Mouse (Mus musculus): Measurements from ENCODE around the gene Dlk2. TPM values are rescaled to one million over a fixed set of nuclear protein-coding genes. Genes with fewer than 3 reads are reported as not detected.

Dlk2 gene
- polyA plus RNA-seq, 1 experiment from 2014 or later: 2.0 TPM

- no peak for DNase-seq (ENCODE audit: low spot score)
- Histone ChIP-seq H3K27ac (replicated peaks; ENCODE audit: low read depth, low read length) (no peak overlapping the region), H3K4me2 (ENCODE audit: low read depth, low read length) (no peak overlapping the region), H3K9ac (replicated peaks; ENCODE audit: low read length) (no peak overlapping the region), H3K9me3 (replicated peaks; ENCODE audit: control insufficient read depth, low read length) (no peaks in the 10 kb centered on the region), H3K4me1 (ENCODE audit: control insufficient read depth, insufficient read depth, low read length) (no peaks in the 10 kb centered on the region), H3K4me3 (ENCODE audit: low read depth, low read length) (no peak overlapping the region), H3K27me3 (ENCODE audit: control insufficient read depth, insufficient read depth, low read length) (no peaks in the 10 kb centered on the region), H3K36me3 (replicated peaks; ENCODE audit: control insufficient read depth, insufficient read depth, low read depth, low read length) (no peaks in the 10 kb centered on the region)
- ATAC-seq (replicated peaks; ENCODE audit: insufficient number of reproducible peaks, low FRiP score, low TSS enrichment, low read depth): no peak
- 85% methylated on average over 10 of the region's 10 CpGs for WGBS
Measured at GRCm38 (mm10) chr17:46310515-46310914, 13.3 kb downstream of the Dlk2 start.

GRCm38 (mm10) chr17:46313135-46313715, 16.0 kb downstream of the Dlk2 start:
- 84% methylated on average over 9 of the region's 9 CpGs for WGBS
- no peak for DNase-seq (ENCODE audit: low spot score)
- H3K27ac ChIP-seq (replicated peaks; ENCODE audit: low read depth, low read length): no peak overlapping the region
- H3K9me3 ChIP-seq (replicated peaks; ENCODE audit: control insufficient read depth, low read length): no peaks in the 10 kb centered on the region
- H3K4me3 ChIP-seq (ENCODE audit: low read depth, low read length): no peak overlapping the region
- no peak for ATAC-seq (replicated peaks; ENCODE audit: insufficient number of reproducible peaks, low FRiP score, low TSS enrichment, low read depth)
- H3K27me3 ChIP-seq (ENCODE audit: control insufficient read depth, insufficient read depth, low read length): no peaks in the 10 kb centered on the region
- H3K36me3 ChIP-seq (replicated peaks; ENCODE audit: control insufficient read depth, insufficient read depth, low read depth, low read length): no peaks in the 10 kb centered on the region
- no peak overlapping the region for H3K4me2 ChIP-seq (ENCODE audit: low read depth, low read length)
- no peak overlapping the region for H3K9ac ChIP-seq (replicated peaks; ENCODE audit: low read length)
- no peaks in the 10 kb centered on the region for H3K4me1 ChIP-seq (ENCODE audit: control insufficient read depth, insufficient read depth, low read length)

GRCm38 (mm10) chr17:46315813-46316212, 18.6 kb downstream of the Dlk2 start:
- Histone ChIP-seq H3K9ac (replicated peaks; ENCODE audit: low read length) (no peak overlapping the region), H3K27me3 (ENCODE audit: control insufficient read depth, insufficient read depth, low read length) (no peaks in the 10 kb centered on the region), H3K4me1 (ENCODE audit: control insufficient read depth, insufficient read depth, low read length) (no peaks in the 10 kb centered on the region), H3K4me2 (ENCODE audit: low read depth, low read length) (no peak overlapping the region), H3K36me3 (replicated peaks; ENCODE audit: control insufficient read depth, insufficient read depth, low read depth, low read length) (no peaks in the 10 kb centered on the region), H3K27ac (replicated peaks; ENCODE audit: low read depth, low read length) (no peak overlapping the region), H3K4me3 (ENCODE audit: low read depth, low read length) (no peak overlapping the region), H3K9me3 (replicated peaks; ENCODE audit: control insufficient read depth, low read length) (no peaks in the 10 kb centered on the region)
- 89% methylated on average over 10 of the region's 10 CpGs for WGBS
- ATAC-seq (replicated peaks; ENCODE audit: insufficient number of reproducible peaks, low FRiP score, low TSS enrichment, low read depth) (no peak), DNase-seq (ENCODE audit: low spot score) (no peak)

GRCm38 (mm10) chr17:46320492-46320891, 23.3 kb downstream of the Dlk2 start:
- WGBS: 64% methylated on average over 6 of the region's 6 CpGs
- no peak overlapping the region for H3K4me2 ChIP-seq (ENCODE audit: low read depth, low read length)
- no peaks in the 10 kb centered on the region for H3K4me1 ChIP-seq (ENCODE audit: control insufficient read depth, insufficient read depth, low read length)
- H3K27me3 ChIP-seq (ENCODE audit: control insufficient read depth, insufficient read depth, low read length): no peaks in the 10 kb centered on the region
- ATAC-seq (replicated peaks; ENCODE audit: insufficient number of reproducible peaks, low FRiP score, low TSS enrichment, low read depth) (no peak), DNase-seq (ENCODE audit: low spot score) (no peak)
- H3K4me3 ChIP-seq (ENCODE audit: low read depth, low read length): no peak overlapping the region
- H3K9me3 ChIP-seq (replicated peaks; ENCODE audit: control insufficient read depth, low read length): no peaks in the 10 kb centered on the region
- H3K27ac ChIP-seq (replicated peaks; ENCODE audit: low read depth, low read length): no peak overlapping the region
- no peaks in the 10 kb centered on the region for H3K36me3 ChIP-seq (replicated peaks; ENCODE audit: control insufficient read depth, insufficient read depth, low read depth, low read length)
- H3K9ac ChIP-seq (replicated peaks; ENCODE audit: low read length): no peak overlapping the region

GRCm38 (mm10) chr17:46322046-46322823, 25.0 kb downstream of the Dlk2 start:
- H3K36me3 ChIP-seq (replicated peaks; ENCODE audit: control insufficient read depth, insufficient read depth, low read depth, low read length): no peaks in the 10 kb centered on the region
- ATAC-seq (replicated peaks; ENCODE audit: insufficient number of reproducible peaks, low FRiP score, low TSS enrichment, low read depth) (no peak), DNase-seq (ENCODE audit: low spot score) (no peak)
- H3K27me3 ChIP-seq (ENCODE audit: control insufficient read depth, insufficient read depth, low read length): no peaks in the 10 kb centered on the region
- no peaks in the 10 kb centered on the region for H3K9me3 ChIP-seq (replicated peaks; ENCODE audit: control insufficient read depth, low read length)
- no peaks in the 10 kb centered on the region for H3K4me1 ChIP-seq (ENCODE audit: control insufficient read depth, insufficient read depth, low read length)
- H3K4me3 ChIP-seq (ENCODE audit: low read depth, low read length): no peak overlapping the region
- H3K4me2 ChIP-seq (ENCODE audit: low read depth, low read length): no peak overlapping the region
- WGBS: 89% methylated on average over 14 of the region's 14 CpGs
- H3K27ac ChIP-seq (replicated peaks; ENCODE audit: low read depth, low read length): no peak overlapping the region
- H3K9ac ChIP-seq (replicated peaks; ENCODE audit: low read length): no peak overlapping the region

- Histone ChIP-seq H3K9ac (replicated peaks; ENCODE audit: low read length) (peak overlapping the region; percentile 59), H3K9me3 (replicated peaks; ENCODE audit: control insufficient read depth, low read length) (no peaks in the 10 kb centered on the region), H3K4me1 (ENCODE audit: control insufficient read depth, insufficient read depth, low read length) (no peaks in the 10 kb centered on the region), H3K27me3 (ENCODE audit: control insufficient read depth, insufficient read depth, low read length) (no peaks in the 10 kb centered on the region), H3K4me2 (ENCODE audit: low read depth, low read length) (peak overlapping the region; percentile 76), H3K27ac (replicated peaks; ENCODE audit: low read depth, low read length) (0 out of 2 replicates have a peak overlapping the region, but pooled peaks have one; percentile 5), H3K36me3 (replicated peaks; ENCODE audit: control insufficient read depth, insufficient read depth, low read depth, low read length) (no peaks in the 10 kb centered on the region), H3K4me3 (ENCODE audit: low read depth, low read length) (peak overlapping the region; percentile 57)
- DNase-seq (ENCODE audit: low spot score) (no peak), ATAC-seq (replicated peaks; ENCODE audit: insufficient number of reproducible peaks, low FRiP score, low TSS enrichment, low read depth) (no peak)
- 3% methylated on average over 27 of the region's 27 CpGs for WGBS
Measured at GRCm38 (mm10) chr17:46327413-46327905, 30.2 kb downstream of the Dlk2 start.

- Histone ChIP-seq H3K36me3 (replicated peaks; ENCODE audit: control insufficient read depth, insufficient read depth, low read depth, low read length) (no peaks in the 10 kb centered on the region), H3K4me1 (ENCODE audit: control insufficient read depth, insufficient read depth, low read length) (no peaks in the 10 kb centered on the region), H3K9me3 (replicated peaks; ENCODE audit: control insufficient read depth, low read length) (no peaks in the 10 kb centered on the region), H3K4me2 (ENCODE audit: low read depth, low read length) (peak within 1 kb of the TSS; percentile 76), H3K4me3 (ENCODE audit: low read depth, low read length) (peak within 1 kb of the TSS; percentile 57), H3K9ac (replicated peaks; ENCODE audit: low read length) (peak within 1 kb of the TSS; percentile 59), H3K27ac (replicated peaks; ENCODE audit: low read depth, low read length) (peak within 1 kb of the TSS; percentile 63), H3K27me3 (ENCODE audit: control insufficient read depth, insufficient read depth, low read length) (no peaks in the 10 kb centered on the region)
- WGBS: 0% methylated on average over 40 of the region's 40 CpGs
- DNase-seq (ENCODE audit: low spot score) (peak; percentile 98), ATAC-seq (replicated peaks; ENCODE audit: insufficient number of reproducible peaks, low FRiP score, low TSS enrichment, low read depth) (peak; percentile 97)
Measured at GRCm38 (mm10) chr17:46327906-46328534, 30.8 kb downstream of the Dlk2 start, which contains the start of gene Abcc10. Gene Abcc10, minus strand, starts transcription at chr17:46328352.

Measured in embryonic facial prominence, embryonic 11.5 days (tissue).